Mouse (Mus musculus) left cerebral cortex, postnatal 14 days (tissue): ENCODE data around the gene Dusp12. TPM values are rescaled to one million over a fixed set of nuclear protein-coding genes. Genes with fewer than 3 reads are reported as not detected.

ENCODE experiments used
- DNase-seq, 2 experiments: peaks; one replicate each; pipeline ENCODE4 v3.0.0; 2021 to 2022; ENCODE audit warnings: low spot score in 2 of 2, mixed read lengths in 1 of 2
- intact Hi-C: fragments of 180-260 bp; cut with DNase I; formaldehyde crosslinking; loops from one replicate; pipeline ENCODE4 v1.15.1; 2025
- total RNA-seq, 2 experiments: library from RNA; stranded (reverse); gene quantifications; 2 replicates each; pipeline ENCODE4 v1.2.3; 2021

The Dusp12 gene
- total RNA-seq, 2 experiments from 2014 or later = 14.3 to 15.9 TPM

- intact Hi-C loops = no loop called here
- no peak for DNase-seq
Observed at GRCm38 (mm10) chr1:170829344-170829743, 56.0 kb downstream of the Dusp12 start.

Other genes with a start within 250 kb of the Dusp12 start
- gene Olfml2b, start 241.0 kb downstream of the Dusp12 start, total RNA-seq = 1 to 10 TPM; 5.3 to 6.6 TPM
- 10 to 100 TPM; 33.2 to 34.6 TPM for gene Atf6, start 17.8 kb downstream of the Dusp12 start, total RNA-seq
- gene Gm26620, start 475 bp downstream of the Dusp12 start, total RNA-seq = under 1 TPM in 1 of 2 experiments, not detected in 1; 0.57 TPM
- under 1 TPM in 1 of 2 experiments, not detected in 1; 0.53 TPM for gene Fcrlb, start 27.4 kb upstream of the Dusp12 start, total RNA-seq
- not detected for gene Fcrla, start 42.0 kb upstream of the Dusp12 start, total RNA-seq
- 1 to 10 TPM; 4.6 to 5.2 TPM for gene Fcgr2b, start 91.0 kb upstream of the Dusp12 start, total RNA-seq
- gene Fcgr4, start 133.4 kb upstream of the Dusp12 start, total RNA-seq = not detected
- 10 to 100 TPM; 10.3 to 10.8 TPM for gene Fcgr3, start 179.4 kb upstream of the Dusp12 start, total RNA-seq
- under 1 TPM; 0.62 to 0.74 TPM for gene Cfap126, start 228.4 kb upstream of the Dusp12 start, total RNA-seq